Mouse (Mus musculus): ENCODE measurements around the gene Usp12. TPM values are rescaled to one million over a fixed set of nuclear protein-coding genes. Genes with fewer than 3 reads are reported as not detected.

The Usp12 gene
- total and polyA plus RNA-seq, 2 experiments = 6.9 to 16.3 TPM

GRCm38 (mm10) chr5:146723452-146723851 lies 71.4 kb downstream of the Usp12 start:
- no peak for DNase-seq (ENCODE audit: extremely low read depth, low read depth, low spot score)
- no peaks in the 10 kb centered on the region for H3K27me3 ChIP-seq (ENCODE audit: control insufficient read depth, insufficient read depth, low read length)
- no peak overlapping the region for H3K27ac ChIP-seq (replicated peaks; ENCODE audit: insufficient read depth, low read depth, low read length)
- WGBS = 96% methylated on average over 5 of the region's 5 CpGs
- H3K9ac ChIP-seq (ENCODE audit: low read depth, low read length) = no peak overlapping the region
- TF ChIP-seq CTCF (IDR thresholded peaks at IDR 0.05; ENCODE audit: low read depth, low read length) (no peak), POLR2A (IDR thresholded peaks at IDR 0.05; ENCODE audit: extremely low read depth, insufficient read depth, low read length) (no peak)
- H3K4me3 ChIP-seq (ENCODE audit: insufficient read depth, low read depth, low read length) = no peak overlapping the region
- no peaks in the 10 kb centered on the region for H3K4me1 ChIP-seq (ENCODE audit: control insufficient read depth, insufficient read depth, low read length)
- no peaks in the 10 kb centered on the region for H3K36me3 ChIP-seq (ENCODE audit: control insufficient read depth, insufficient read depth, low read length)
- no peaks in the 10 kb centered on the region for H3K79me2 ChIP-seq (ENCODE audit: control insufficient read depth, insufficient read depth, low read length)

GRCm38 (mm10) chr5:146722226-146722625 lies 72.6 kb downstream of the Usp12 start:
- no peak for DNase-seq (ENCODE audit: extremely low read depth, low read depth, low spot score)
- Histone ChIP-seq H3K9ac (ENCODE audit: low read depth, low read length) (no peak overlapping the region), H3K27ac (replicated peaks; ENCODE audit: insufficient read depth, low read depth, low read length) (no peak overlapping the region), H3K79me2 (ENCODE audit: control insufficient read depth, insufficient read depth, low read length) (no peaks in the 10 kb centered on the region), H3K4me3 (ENCODE audit: insufficient read depth, low read depth, low read length) (no peak overlapping the region), H3K27me3 (ENCODE audit: control insufficient read depth, insufficient read depth, low read length) (no peaks in the 10 kb centered on the region; the same call in 1 of the 2 replicates), H3K4me1 (ENCODE audit: control insufficient read depth, insufficient read depth, low read length) (no peaks in the 10 kb centered on the region), H3K36me3 (ENCODE audit: control insufficient read depth, insufficient read depth, low read length) (no peaks in the 10 kb centered on the region)
- WGBS = 79% methylated on average over 14 of the region's 14 CpGs
- TF ChIP-seq POLR2A (IDR thresholded peaks at IDR 0.05; ENCODE audit: extremely low read depth, insufficient read depth, low read length) (no peak), CTCF (IDR thresholded peaks at IDR 0.05; ENCODE audit: low read depth, low read length) (no peak)

GRCm38 (mm10) chr5:146719584-146720356 lies 75.0 kb downstream of the Usp12 start:
- H3K9ac ChIP-seq (ENCODE audit: low read depth, low read length) = no peak overlapping the region
- TF ChIP-seq POLR2A (IDR thresholded peaks at IDR 0.05; ENCODE audit: extremely low read depth, insufficient read depth, low read length) (no peak), CTCF (IDR thresholded peaks at IDR 0.05; ENCODE audit: low read depth, low read length) (no peak)
- H3K36me3 ChIP-seq (ENCODE audit: control insufficient read depth, insufficient read depth, low read length) = no peaks in the 10 kb centered on the region
- no peak overlapping the region for H3K4me3 ChIP-seq (ENCODE audit: insufficient read depth, low read depth, low read length)
- H3K4me1 ChIP-seq (ENCODE audit: control insufficient read depth, insufficient read depth, low read length) = no peaks in the 10 kb centered on the region
- H3K27ac ChIP-seq (replicated peaks; ENCODE audit: insufficient read depth, low read depth, low read length) = no peak overlapping the region
- H3K79me2 ChIP-seq (ENCODE audit: control insufficient read depth, insufficient read depth, low read length) = no peaks in the 10 kb centered on the region
- DNase-seq (ENCODE audit: extremely low read depth, low read depth, low spot score) = no peak
- WGBS = 80% methylated on average over 27 of the region's 27 CpGs
- no peaks in the 10 kb centered on the region; the same call in 1 of the 2 replicates for H3K27me3 ChIP-seq (ENCODE audit: control insufficient read depth, insufficient read depth, low read length)

GRCm38 (mm10) chr5:146713836-146714235 lies 81.0 kb downstream of the Usp12 start:
- TF ChIP-seq CTCF (IDR thresholded peaks at IDR 0.05; ENCODE audit: low read depth, low read length) (no peak), POLR2A (IDR thresholded peaks at IDR 0.05; ENCODE audit: extremely low read depth, insufficient read depth, low read length) (no peak)
- Histone ChIP-seq H3K27ac (replicated peaks; ENCODE audit: insufficient read depth, low read depth, low read length) (no peak overlapping the region), H3K9ac (ENCODE audit: low read depth, low read length) (no peak overlapping the region), H3K79me2 (ENCODE audit: control insufficient read depth, insufficient read depth, low read length) (no peaks in the 10 kb centered on the region), H3K4me3 (ENCODE audit: insufficient read depth, low read depth, low read length) (no peak overlapping the region), H3K36me3 (ENCODE audit: control insufficient read depth, insufficient read depth, low read length) (no peaks in the 10 kb centered on the region), H3K27me3 (ENCODE audit: control insufficient read depth, insufficient read depth, low read length) (no peaks in the 10 kb centered on the region; the same call in 1 of the 2 replicates), H3K4me1 (ENCODE audit: control insufficient read depth, insufficient read depth, low read length) (no peaks in the 10 kb centered on the region)
- no peak for DNase-seq (ENCODE audit: extremely low read depth, low read depth, low spot score)
- 94% methylated on average over 12 of the region's 12 CpGs for WGBS

- no peak for TF ChIP-seq POLR2A (IDR thresholded peaks at IDR 0.05; ENCODE audit: extremely low read depth, insufficient read depth, low read length)
- no peak for TF ChIP-seq CTCF (IDR thresholded peaks at IDR 0.05; ENCODE audit: low read depth, low read length)
- Histone ChIP-seq H3K27ac (replicated peaks; ENCODE audit: insufficient read depth, low read depth, low read length) (no peak overlapping the region), H3K9ac (ENCODE audit: low read depth, low read length) (no peak overlapping the region), H3K27me3 (ENCODE audit: control insufficient read depth, insufficient read depth, low read length) (no peaks in the 10 kb centered on the region; the same call in 1 of the 2 replicates), H3K36me3 (ENCODE audit: control insufficient read depth, insufficient read depth, low read length) (no peaks in the 10 kb centered on the region), H3K4me1 (ENCODE audit: control insufficient read depth, insufficient read depth, low read length) (no peaks in the 10 kb centered on the region), H3K79me2 (ENCODE audit: control insufficient read depth, insufficient read depth, low read length) (no peaks in the 10 kb centered on the region), H3K4me3 (ENCODE audit: insufficient read depth, low read depth, low read length) (no peak overlapping the region)
- DNase-seq (ENCODE audit: extremely low read depth, low read depth, low spot score) = no peak
- 87% methylated on average over 10 of the region's 10 CpGs for WGBS
Observed at GRCm38 (mm10) chr5:146713088-146713487, 81.7 kb downstream of the Usp12 start.

GRCm38 (mm10) chr5:146712282-146712918 lies 82.4 kb downstream of the Usp12 start:
- H3K9ac ChIP-seq (ENCODE audit: low read depth, low read length) = no peak overlapping the region
- H3K27ac ChIP-seq (replicated peaks; ENCODE audit: insufficient read depth, low read depth, low read length) = no peak overlapping the region
- H3K27me3 ChIP-seq (ENCODE audit: control insufficient read depth, insufficient read depth, low read length) = no peaks in the 10 kb centered on the region
- no peak for TF ChIP-seq CTCF (IDR thresholded peaks at IDR 0.05; ENCODE audit: low read depth, low read length)
- TF ChIP-seq POLR2A (IDR thresholded peaks at IDR 0.05; ENCODE audit: extremely low read depth, insufficient read depth, low read length) = no peak
- H3K79me2 ChIP-seq (ENCODE audit: control insufficient read depth, insufficient read depth, low read length) = no peaks in the 10 kb centered on the region
- 92% methylated on average over 18 of the region's 18 CpGs for WGBS
- H3K4me1 ChIP-seq (ENCODE audit: control insufficient read depth, insufficient read depth, low read length) = no peaks in the 10 kb centered on the region
- DNase-seq (ENCODE audit: extremely low read depth, low read depth, low spot score) = no peak
- no peak overlapping the region for H3K4me3 ChIP-seq (ENCODE audit: insufficient read depth, low read depth, low read length)
- H3K36me3 ChIP-seq (ENCODE audit: control insufficient read depth, insufficient read depth, low read length) = no peaks in the 10 kb centered on the region
